Mouse (Mus musculus): ENCODE data around the gene Npff. TPM values are rescaled to one million over a fixed set of nuclear protein-coding genes. Genes with fewer than 3 reads are reported as not detected.

The Npff gene
- polyA plus RNA-seq, 1 experiment from 2014 or later, result 2.9 TPM

DNA sequence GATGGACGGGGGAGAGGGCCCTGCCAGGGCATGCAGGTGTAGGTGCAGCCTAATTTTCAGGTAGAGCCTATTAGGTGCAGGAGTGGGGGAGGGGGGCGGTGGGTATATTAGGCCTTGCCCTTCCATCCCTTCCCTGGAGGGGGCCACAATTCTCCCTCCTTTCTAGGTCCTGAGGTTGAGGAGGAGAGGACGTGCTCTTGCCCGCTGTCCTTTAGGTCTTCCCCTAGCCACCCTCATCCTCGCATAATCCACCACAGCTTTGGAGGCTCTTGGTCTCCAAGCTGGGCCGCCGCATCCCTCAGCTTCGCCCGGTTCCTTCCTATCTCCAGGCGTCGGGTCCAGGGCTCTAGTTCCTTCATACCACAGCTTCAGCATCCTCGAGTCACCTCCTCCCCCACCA lies 8.4 kb downstream of the Npff start:
- WGBS, result 1% methylated on average over 12 of the region's 12 CpGs
- Histone ChIP-seq H3K36me3 (ENCODE audit: insufficient read depth) (peaks cover 12% of the 10 kb centered on the region), H3K9ac (peak overlapping the region; percentile 72), H3K4me2 (peak overlapping the region; percentile 91), H3K9me3 (ENCODE audit: low read depth, low read length) (no peaks in the 10 kb centered on the region), H3K27ac (ENCODE audit: low read depth) (peak overlapping the region; percentile 99), H3K4me1 (ENCODE audit: insufficient read depth) (peaks cover 12% of the 10 kb centered on the region), H3K4me3 (ENCODE audit: low read depth, low read length) (peak overlapping the region; percentile 67), H3K27me3 (ENCODE audit: insufficient read depth, low read length) (no peaks in the 10 kb centered on the region)
- no peak; the same call in 1 of the 2 replicates for ATAC-seq (ENCODE audit: insufficient read depth)
- DNase-seq, result no peak
- peak; percentile 21; the same call in 1 of the 2 replicates for TF ChIP-seq CTCF (IDR thresholded peaks at IDR 0.05; ENCODE audit: low read depth)

DNA sequence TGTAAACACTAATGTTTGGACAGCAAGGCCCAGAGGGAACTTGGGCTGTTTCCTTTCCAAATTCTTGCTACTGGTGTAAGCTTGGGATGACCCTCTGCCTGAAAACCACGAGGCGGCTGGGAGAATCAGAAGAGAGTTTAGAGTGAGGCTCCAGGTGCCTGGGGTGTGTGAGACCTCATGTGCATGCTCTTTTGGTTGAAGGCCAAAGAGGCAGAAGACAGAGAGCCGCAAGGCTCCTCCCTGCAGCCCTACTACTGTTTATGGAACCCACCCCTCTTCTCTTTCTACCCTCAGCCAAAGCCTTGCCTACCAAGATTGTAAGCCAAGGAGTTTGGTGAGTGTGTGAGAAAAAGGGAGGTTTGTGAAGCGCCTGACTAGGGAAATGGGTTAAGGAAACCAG lies 9.0 kb downstream of the Npff start:
- Histone ChIP-seq H3K36me3 (ENCODE audit: insufficient read depth) (peaks cover 7% of the 10 kb centered on the region; the same call in 1 of the 2 replicates), H3K27ac (ENCODE audit: low read depth) (0 out of 2 replicates have a peak overlapping the region, but pooled peaks have one; percentile 42), H3K9me3 (ENCODE audit: low read depth, low read length) (no peaks in the 10 kb centered on the region), H3K4me1 (ENCODE audit: insufficient read depth) (peaks cover 15% of the 10 kb centered on the region), H3K9ac (peak overlapping the region; percentile 72), H3K27me3 (ENCODE audit: insufficient read depth, low read length) (no peaks in the 10 kb centered on the region), H3K4me3 (ENCODE audit: low read depth, low read length) (peak overlapping the region; percentile 67), H3K4me2 (peak overlapping the region; percentile 91)
- ATAC-seq (ENCODE audit: insufficient read depth) (no peak), DNase-seq (no peak)
- WGBS, result 37% methylated on average over 4 of the region's 4 CpGs
- TF ChIP-seq CTCF (IDR thresholded peaks at IDR 0.05; ENCODE audit: low read depth), result no peak

DNA sequence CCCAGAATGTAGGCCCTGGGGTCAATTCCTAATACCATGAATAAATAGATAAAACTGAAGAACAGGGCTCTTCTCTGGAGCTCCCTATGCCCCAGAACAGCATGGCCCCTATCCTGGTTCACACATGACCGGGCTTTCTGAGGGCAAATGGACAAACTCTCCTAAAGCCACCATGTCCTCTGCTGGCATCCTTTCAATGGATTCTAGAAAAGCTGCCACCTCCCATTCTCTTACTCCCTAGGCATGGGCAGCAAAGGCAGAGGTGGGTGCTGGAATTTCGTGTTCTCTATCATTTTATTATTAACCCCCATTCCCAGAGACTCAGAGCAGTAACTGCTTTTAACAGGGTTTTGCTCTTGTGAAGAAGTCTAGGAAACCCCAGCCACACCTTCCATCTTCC lies 9.5 kb downstream of the Npff start:
- peaks cover 15% of the 10 kb centered on the region for H3K4me1 ChIP-seq (ENCODE audit: insufficient read depth)
- ATAC-seq (ENCODE audit: insufficient read depth) (no peak), DNase-seq (no peak)
- no peak for TF ChIP-seq CTCF (IDR thresholded peaks at IDR 0.05; ENCODE audit: low read depth)
- no peak overlapping the region for H3K9ac ChIP-seq
- H3K9me3 ChIP-seq (ENCODE audit: low read depth, low read length), result no peaks in the 10 kb centered on the region
- no peaks in the 10 kb centered on the region for H3K27me3 ChIP-seq (ENCODE audit: insufficient read depth, low read length)
- peaks cover 2% of the 10 kb centered on the region; the same call in 1 of the 2 replicates for H3K36me3 ChIP-seq (ENCODE audit: insufficient read depth)
- H3K4me2 ChIP-seq, result peak overlapping the region; percentile 91
- H3K27ac ChIP-seq (ENCODE audit: low read depth), result no peak overlapping the region
- H3K4me3 ChIP-seq (ENCODE audit: low read depth, low read length), result peak overlapping the region; percentile 67
- 82% methylated on average over 2 of the region's 2 CpGs for WGBS

DNA sequence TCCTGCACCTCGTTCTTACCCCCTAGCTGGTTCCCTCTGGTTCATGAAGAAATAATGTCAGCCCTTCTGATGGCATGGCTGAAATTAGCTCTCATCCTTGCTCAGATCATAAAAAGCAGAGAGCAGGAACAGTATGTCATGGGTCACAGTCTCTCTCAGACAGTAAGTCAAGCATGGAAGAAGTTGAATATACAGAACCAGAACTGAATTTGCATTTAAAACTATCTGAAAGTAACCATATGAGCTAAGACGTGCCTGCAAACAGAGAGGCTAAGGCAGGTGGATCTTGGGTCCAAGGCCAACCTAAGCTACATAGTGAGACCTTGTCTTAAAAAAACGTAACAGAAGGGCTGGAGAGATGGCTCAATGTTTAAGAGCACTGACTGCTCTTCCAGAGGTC lies 11.7 kb downstream of the Npff start:
- 73% methylated on average over 3 of the region's 3 CpGs for WGBS
- Histone ChIP-seq H3K4me3 (ENCODE audit: low read depth, low read length) (no peak overlapping the region), H3K4me1 (ENCODE audit: insufficient read depth) (peaks cover 17% of the 10 kb centered on the region), H3K27me3 (ENCODE audit: insufficient read depth, low read length) (no peaks in the 10 kb centered on the region), H3K4me2 (no peak overlapping the region), H3K9me3 (ENCODE audit: low read depth, low read length) (no peaks in the 10 kb centered on the region), H3K9ac (no peak overlapping the region), H3K36me3 (ENCODE audit: insufficient read depth) (0 out of 2 replicates have a peak, but pooled peaks cover 4% of the 10 kb centered on the region), H3K27ac (ENCODE audit: low read depth) (no peak overlapping the region)
- TF ChIP-seq CTCF (IDR thresholded peaks at IDR 0.05; ENCODE audit: low read depth), result no peak
- ATAC-seq (ENCODE audit: insufficient read depth), result no peak
- no peak for DNase-seq

DNA sequence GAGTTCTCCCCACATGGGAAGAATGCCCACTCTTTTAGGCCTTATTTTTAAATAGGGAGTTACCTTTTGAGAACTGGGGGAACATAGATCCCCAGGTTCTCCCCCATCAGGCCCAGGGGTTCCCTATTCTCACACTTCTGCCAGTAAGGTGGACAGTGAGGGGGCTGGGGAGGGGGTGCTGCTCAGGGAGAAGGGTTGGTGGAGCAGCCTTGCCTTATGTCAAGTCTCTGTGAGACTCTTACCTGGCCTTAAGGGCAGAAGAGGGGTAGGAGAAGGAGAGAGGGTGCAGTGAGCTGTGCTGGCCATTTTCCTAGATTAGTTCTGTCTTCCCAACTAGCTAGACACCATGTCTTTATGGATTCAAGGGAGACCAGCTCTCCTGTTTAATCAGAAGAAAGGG lies 12.3 kb downstream of the Npff start:
- Histone ChIP-seq H3K4me1 (ENCODE audit: insufficient read depth) (peaks cover 17% of the 10 kb centered on the region), H3K27ac (ENCODE audit: low read depth) (no peak overlapping the region), H3K4me3 (ENCODE audit: low read depth, low read length) (no peak overlapping the region), H3K9ac (no peak overlapping the region), H3K27me3 (ENCODE audit: insufficient read depth, low read length) (no peaks in the 10 kb centered on the region), H3K4me2 (no peak overlapping the region), H3K9me3 (ENCODE audit: low read depth, low read length) (no peaks in the 10 kb centered on the region), H3K36me3 (ENCODE audit: insufficient read depth) (peaks cover 6% of the 10 kb centered on the region; the same call in 1 of the 2 replicates)
- TF ChIP-seq CTCF (IDR thresholded peaks at IDR 0.05; ENCODE audit: low read depth), result no peak
- ATAC-seq (ENCODE audit: insufficient read depth) (no peak), DNase-seq (no peak)

DNA sequence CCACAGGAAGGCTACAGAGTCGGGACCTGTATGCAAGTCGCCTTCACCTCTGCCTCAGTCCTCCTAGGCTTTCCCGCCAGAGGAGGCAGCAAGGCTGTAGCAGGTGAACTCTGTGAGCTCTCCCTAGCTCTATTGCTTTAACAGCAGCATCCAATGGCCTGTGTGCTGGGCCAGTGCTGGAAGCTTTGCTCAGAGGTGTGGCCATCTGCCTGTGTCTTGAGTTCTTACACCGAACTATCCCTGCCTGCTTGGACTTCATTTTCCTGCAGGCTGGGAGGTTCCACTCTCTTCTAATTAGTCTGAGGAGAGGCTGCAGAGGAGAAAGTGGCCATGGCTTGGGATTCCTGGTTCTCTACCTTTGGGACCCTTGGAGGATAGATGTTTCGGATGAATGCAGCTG lies 12.7 kb downstream of the Npff start:
- ATAC-seq (ENCODE audit: insufficient read depth) (no peak), DNase-seq (no peak)
- Histone ChIP-seq H3K27ac (ENCODE audit: low read depth) (no peak overlapping the region; the same call in 1 of the 2 replicates), H3K4me1 (ENCODE audit: insufficient read depth) (peaks cover 17% of the 10 kb centered on the region), H3K4me3 (ENCODE audit: low read depth, low read length) (no peak overlapping the region), H3K9ac (no peak overlapping the region), H3K9me3 (ENCODE audit: low read depth, low read length) (no peaks in the 10 kb centered on the region), H3K4me2 (no peak overlapping the region; the same call in 1 of the 2 replicates), H3K36me3 (ENCODE audit: insufficient read depth) (peaks cover 7% of the 10 kb centered on the region; the same call in 1 of the 2 replicates), H3K27me3 (ENCODE audit: insufficient read depth, low read length) (no peaks in the 10 kb centered on the region)
- WGBS, result 36% methylated on average over 5 of the region's 5 CpGs
- TF ChIP-seq CTCF (IDR thresholded peaks at IDR 0.05; ENCODE audit: low read depth), result no peak

DNA sequence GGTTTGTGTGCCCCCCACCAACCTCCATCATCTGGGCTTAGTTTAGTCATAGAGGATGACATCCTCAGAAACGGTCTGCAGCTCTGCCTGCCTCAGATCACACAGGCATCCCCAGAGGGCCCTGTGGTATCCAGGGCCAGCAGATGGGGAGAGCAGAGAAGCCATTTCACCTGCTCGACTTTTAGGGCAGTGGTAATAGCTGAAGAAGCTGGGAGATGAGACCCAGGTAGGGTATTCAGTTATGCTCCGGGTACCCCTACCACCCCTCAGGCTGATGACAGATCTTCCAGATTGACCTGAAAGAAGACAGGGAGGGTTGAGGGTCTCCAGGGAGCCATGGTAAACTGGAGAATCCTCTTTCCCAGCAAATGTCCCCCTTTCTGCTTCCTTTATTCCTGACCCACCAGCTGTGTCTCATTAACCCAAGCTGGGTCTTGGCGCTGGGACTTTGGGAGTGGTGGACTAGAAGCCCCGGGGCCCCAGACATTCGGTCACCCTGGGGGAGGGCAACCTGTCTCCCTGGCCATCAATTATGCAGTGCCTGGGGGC lies 13.4 kb downstream of the Npff start:
- no peak for TF ChIP-seq CTCF (IDR thresholded peaks at IDR 0.05; ENCODE audit: low read depth)
- no peak for ATAC-seq (ENCODE audit: insufficient read depth)
- 11% methylated on average over 6 of the region's 6 CpGs for WGBS
- 0 out of 2 replicates have a peak overlapping the region, but pooled peaks have one; percentile 49 for H3K9ac ChIP-seq
- H3K9me3 ChIP-seq (ENCODE audit: low read depth, low read length), result no peaks in the 10 kb centered on the region
- no peak for DNase-seq
- H3K36me3 ChIP-seq (ENCODE audit: insufficient read depth), result peaks cover 7% of the 10 kb centered on the region; the same call in 1 of the 2 replicates
- no peaks in the 10 kb centered on the region for H3K27me3 ChIP-seq (ENCODE audit: insufficient read depth, low read length)
- peaks cover 17% of the 10 kb centered on the region for H3K4me1 ChIP-seq (ENCODE audit: insufficient read depth)
- H3K4me3 ChIP-seq (ENCODE audit: low read depth, low read length), result peak overlapping the region; percentile 49
- H3K4me2 ChIP-seq, result peak overlapping the region; percentile 77
- peak overlapping the region; percentile 77; the same call in 1 of the 2 replicates for H3K27ac ChIP-seq (ENCODE audit: low read depth)

Measured in lung, embryonic 14.5 days (tissue).